Mouse (Mus musculus): ENCODE data around the gene Il11ra2.
"Not testable (repeated sequence)": the region's sequence is repeated elsewhere in the genome, so short reads cannot be mapped to it uniquely, and the experiment has no call there.

Il11ra2 gene

GRCm38 (mm10) chr4:42661793-42662192 is at the start of gene Il11ra2:
Gene Il11ra2, minus strand, starts transcription at chr4:42661893.
- DNase-seq = not testable (repeated sequence)

- DNase-seq = not testable (repeated sequence)
Observed at GRCm38 (mm10) chr4:42682183-42682524, 20.5 kb upstream of the Il11ra2 start.

GRCm38 (mm10) chr4:42681473-42682182 is 19.9 kb upstream of the Il11ra2 start:
- not testable (repeated sequence) for DNase-seq

GRCm38 (mm10) chr4:42680374-42681356 is 19.0 kb upstream of the Il11ra2 start:
- not testable (repeated sequence) for DNase-seq

GRCm38 (mm10) chr4:42679365-42679764 is 17.7 kb upstream of the Il11ra2 start:
- not testable (repeated sequence) for DNase-seq

- DNase-seq = not testable (repeated sequence)
Observed at GRCm38 (mm10) chr4:42675415-42675814, 13.7 kb upstream of the Il11ra2 start.

GRCm38 (mm10) chr4:42654951-42655350 is 6.7 kb downstream of the Il11ra2 start, which contains the start of gene Ccl27b:
Gene Ccl27b, plus strand, starts transcription at chr4:42655251.
- not testable (repeated sequence) for DNase-seq

- DNase-seq = not testable (repeated sequence)
Observed at GRCm38 (mm10) chr4:42629419-42629818, 32.3 kb downstream of the Il11ra2 start, which contains the start of gene Gm2564. Gene Gm2564, plus strand, starts transcription at chr4:42629719.

GRCm38 (mm10) chr4:42611895-42612294 is 49.8 kb downstream of the Il11ra2 start, which contains the start of gene Gm10591:
Gene Gm10591, plus strand, starts transcription at chr4:42612195.
- not testable (repeated sequence) for DNase-seq
